Mouse (Mus musculus) right cerebral cortex, postnatal 25 days (tissue): ENCODE measurements at regions not wholly inside any gene's neighbourhood (a gene's known extent, or its start where the extent isn't known, plus 50 kb on each side); places are given as distances from the start of the nearest gene placed in this dataset.

Source experiments
- DNase-seq: peaks from one replicate; pipeline ENCODE4 v3.0.0; 2022

- no peak for DNase-seq
These were observed 61.7 kb downstream of the Thnsl1 start for GRCm38 (mm10) chr2:21267149-21267761.

DNA sequence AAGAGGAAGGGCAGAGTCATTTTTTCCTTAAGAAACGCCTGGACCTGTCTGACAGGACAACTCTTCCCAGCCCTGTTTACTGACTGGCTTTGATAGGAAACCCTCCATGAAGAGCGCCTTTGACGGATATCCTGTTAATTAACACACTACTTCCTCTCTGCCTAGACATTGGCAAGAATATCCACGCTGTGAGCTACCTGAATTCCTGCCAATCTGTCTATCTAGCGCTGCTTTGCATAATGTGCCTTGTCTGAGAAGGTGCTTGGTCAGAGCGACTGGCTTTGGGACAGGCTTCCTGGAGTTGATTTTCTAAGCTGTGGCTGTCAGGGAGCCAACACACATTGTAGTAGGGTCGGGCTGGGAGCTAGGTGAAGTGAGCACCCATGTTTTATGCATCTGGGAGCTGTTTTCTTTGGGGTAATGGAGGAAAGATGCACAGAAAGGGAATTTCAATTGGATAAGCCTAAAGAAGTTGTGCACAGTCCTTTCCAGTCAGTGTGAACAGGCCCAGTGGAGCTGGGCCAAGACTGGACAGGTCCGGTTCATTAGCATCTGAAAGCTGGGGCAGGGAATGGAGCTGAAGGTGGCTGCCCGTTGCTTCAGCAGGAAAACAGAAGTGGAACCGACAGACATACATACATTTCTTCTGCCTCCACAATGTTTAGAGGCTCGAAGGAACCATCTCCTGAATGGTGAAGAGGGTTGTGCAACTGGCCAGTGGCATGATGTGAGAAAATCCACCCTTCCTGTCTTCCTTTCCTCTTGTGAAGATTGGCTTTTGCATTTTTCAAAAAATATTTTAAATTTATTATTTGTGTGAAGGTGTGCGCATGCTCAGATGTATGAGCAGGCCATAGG is 64.7 kb downstream of the Thnsl1 start:
- no peak for DNase-seq

- no peak for DNase-seq
These were observed 67.9 kb downstream of the Thnsl1 start for GRCm38 (mm10) chr2:21273416-21273815.

DNA sequence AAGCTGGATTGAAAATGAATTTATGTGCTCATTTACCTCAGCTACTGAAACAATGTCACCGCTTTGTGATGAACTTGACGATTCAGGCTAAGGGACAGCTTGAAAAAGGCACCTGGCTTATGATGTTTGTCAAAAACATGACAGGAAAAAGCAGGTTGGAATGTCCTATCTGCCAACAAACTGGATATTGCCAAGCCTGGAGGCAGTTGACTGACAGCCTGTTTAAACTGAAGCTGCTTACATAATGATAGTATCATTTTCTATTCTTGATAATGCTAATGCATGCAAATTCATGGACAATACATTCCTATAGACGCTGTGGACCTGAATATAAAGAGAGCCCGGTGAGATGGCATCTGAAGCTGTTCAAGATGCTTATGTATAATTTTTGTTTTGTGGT is 69.8 kb downstream of the Thnsl1 start:
- DNase-seq, result no peak

GRCm38 (mm10) chr2:21280794-21281420 is 75.4 kb downstream of the Thnsl1 start:
- peak; percentile 77 for DNase-seq

DNA sequence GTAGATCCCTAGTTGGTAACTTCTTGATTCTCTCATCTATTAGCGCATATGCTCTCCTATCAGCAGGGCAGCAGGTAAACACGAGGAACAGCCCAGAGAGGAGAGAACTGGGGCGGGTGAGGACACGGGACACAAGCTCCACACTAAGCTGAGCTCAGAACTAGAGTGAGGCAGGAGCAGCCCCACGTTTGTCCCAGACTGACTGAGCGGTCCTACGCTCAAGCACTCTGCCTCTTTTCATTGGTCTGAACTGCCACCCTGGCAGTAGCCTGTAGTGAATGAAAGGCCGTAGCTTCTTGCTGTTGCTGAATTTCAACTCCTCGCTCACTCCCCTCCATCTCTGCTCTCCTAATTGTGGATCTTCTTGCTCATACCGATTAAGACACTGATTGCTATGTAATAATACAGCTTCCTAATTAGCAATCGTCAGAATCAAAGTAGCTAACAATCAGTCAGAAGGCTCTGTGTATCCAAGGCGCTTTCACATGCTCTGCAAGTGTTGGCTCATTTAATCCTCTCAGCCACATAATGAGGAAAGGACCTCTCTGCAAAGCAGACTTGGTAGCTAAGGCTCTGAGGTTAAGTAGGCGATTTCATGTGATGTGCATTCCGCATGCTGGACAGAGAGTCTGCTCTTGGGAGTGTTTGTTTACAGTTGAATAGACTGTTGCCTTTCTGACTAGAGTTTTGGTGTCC is 77.1 kb downstream of the Thnsl1 start:
- no peak for DNase-seq

GRCm38 (mm10) chr2:21284881-21285280 is 79.4 kb downstream of the Thnsl1 start:
- DNase-seq, result no peak

DNA sequence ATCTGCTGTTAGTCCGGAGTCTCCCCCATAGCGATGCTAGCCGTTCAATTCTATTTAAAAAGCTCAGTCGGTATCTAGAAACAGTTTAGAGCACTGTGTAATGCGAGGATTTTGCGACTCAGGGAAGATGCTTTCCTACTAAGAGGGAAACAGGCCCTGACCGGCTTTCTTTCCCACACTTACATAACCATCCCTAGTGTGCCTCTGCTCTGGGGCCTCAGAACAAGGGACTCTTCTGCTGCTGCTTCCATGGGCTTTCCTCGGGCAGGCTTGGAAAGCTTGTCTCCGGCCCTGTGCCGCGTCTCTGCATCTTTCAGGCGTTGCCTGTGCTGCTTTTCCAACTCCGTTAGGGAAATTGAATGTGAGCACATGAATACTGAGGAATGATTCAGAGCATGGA is 79.6 kb upstream of the Gpr158 start:
- peak; percentile 46 for DNase-seq

DNA sequence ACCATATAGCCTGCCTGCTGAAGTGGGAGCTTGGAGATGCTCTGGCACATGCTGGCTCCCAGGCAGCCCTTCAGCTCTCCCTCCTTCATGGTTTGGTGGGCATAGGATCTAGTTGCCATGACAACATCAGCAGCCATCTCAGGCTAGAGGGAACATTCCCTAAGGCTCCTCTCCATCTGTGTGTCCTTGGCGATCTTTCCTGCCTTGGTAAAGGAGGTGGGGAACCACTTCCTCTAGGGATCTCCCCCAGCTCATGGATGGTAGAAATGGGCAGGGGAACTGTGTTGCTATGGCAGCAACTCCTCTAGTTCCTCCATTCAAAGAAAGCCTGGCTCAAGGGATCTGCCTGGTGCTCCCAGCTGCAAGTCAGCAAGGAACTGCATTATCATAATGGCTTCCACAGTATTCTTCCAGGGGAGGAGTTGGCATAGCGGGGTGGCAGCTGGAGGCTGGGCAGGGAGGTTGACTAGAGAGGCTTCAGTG is 74.6 kb upstream of the Gpr158 start:
- peak; percentile 40 for DNase-seq

DNA sequence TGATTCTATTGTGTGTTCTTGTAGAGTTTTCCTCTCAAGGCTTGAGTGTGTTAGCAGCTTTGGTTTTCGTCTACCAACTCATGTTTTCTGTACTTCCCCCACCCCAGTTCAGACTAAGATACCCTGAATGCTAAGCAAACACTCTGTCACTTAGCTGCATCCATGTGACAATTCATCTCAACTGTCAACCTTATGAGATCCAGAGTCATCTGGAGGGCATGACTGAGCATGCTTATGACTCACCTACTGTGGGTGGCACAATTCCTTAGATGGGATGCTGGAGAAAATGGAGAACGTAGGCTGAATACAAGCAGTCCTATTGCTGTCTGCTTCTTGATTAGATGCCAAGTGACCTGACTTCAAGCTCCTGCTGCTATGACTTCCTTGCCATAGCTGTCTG is 73.3 kb upstream of the Gpr158 start:
- DNase-seq, result no peak

GRCm38 (mm10) chr2:21299681-21300080 is 67.7 kb upstream of the Gpr158 start:
- no peak for DNase-seq
